Mouse (Mus musculus): ENCODE measurements around the gene Ldb3.

- no peak for TF ChIP-seq CTCF (IDR thresholded peaks at IDR 0.05; ENCODE audit: low read depth)
- no peak for TF ChIP-seq EP300 (IDR thresholded peaks at IDR 0.05; ENCODE audit: low read depth)
Observed at GRCm38 (mm10) chr14:34512602-34513001, 75.9 kb downstream of the Ldb3 start.
